11 mouse cellular contexts compared by ENCODE assay signal in the genomic region with DNA sequence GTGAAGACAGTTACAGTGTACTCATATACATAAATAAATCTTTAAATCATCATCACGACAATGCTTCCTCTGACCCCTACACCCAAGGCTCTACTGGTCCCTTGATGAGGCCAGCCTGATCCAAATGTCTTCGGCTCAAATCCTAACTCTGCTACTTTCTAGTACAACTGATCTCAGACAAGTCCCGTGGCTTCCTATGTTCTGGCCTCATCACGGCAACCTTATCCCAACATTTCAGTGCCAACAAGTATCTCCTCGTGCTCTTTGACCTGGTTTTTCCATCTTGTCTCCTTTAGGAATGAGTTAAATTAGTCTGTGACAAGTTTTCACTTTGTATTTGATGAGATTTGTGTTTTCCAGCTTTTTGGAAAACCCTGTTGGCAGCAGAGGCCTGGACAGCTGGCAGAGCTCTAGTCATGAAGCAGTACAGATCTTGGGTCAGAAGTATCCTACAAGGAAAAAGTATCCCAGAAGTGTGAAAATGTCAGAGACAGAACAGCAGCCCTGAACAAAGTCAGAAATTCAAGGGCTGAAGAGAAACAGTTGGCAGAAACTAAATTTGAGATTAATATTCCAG. TPM values are rescaled to one million over a fixed set of nuclear protein-coding genes. Genes with fewer than 3 reads are reported as not detected.
DNase-seq lines count a peak whose midpoint lies in the region; ATAC-seq and TF ChIP-seq lines count a peak whose summit lies in the region.
"Had no signal": no experiment of that assay in that cellular context is flagged by ENCODE, and none has a peak within 500 bp of the region (broad histone marks: within the 10 kb centered on the region; RNA-seq: fewer than 3 reads in every experiment).

No protein-coding gene starts in this region.

- peak overlapping the region; percentile 57 for H3K9ac ChIP-seq in CH12.LX (ENCODE audit: insufficient read depth, low read depth)
- no peak overlapping the region for H3K9ac ChIP-seq in heart, adult 2 months (ENCODE audit: low read depth, low read length)
- H3K9ac ChIP-seq in limb, embryonic 14.5 days (ENCODE audit: low read depth, low read length, severe bottlenecking), result no peak overlapping the region

- no peak for TF ChIP-seq POLR2A in CH12.LX (IDR thresholded peaks at IDR 0.05; ENCODE audit: low read depth, low read length)
- TF ChIP-seq POLR2A in heart, adult 2 months (IDR thresholded peaks at IDR 0.05; ENCODE audit: insufficient read depth, low read depth, low read length), result no peak
- no peak for TF ChIP-seq POLR2A in limb, embryonic 14.5 days (IDR thresholded peaks at IDR 0.05; ENCODE audit: borderline replicate concordance, extremely low read depth, insufficient read depth, insufficient read length)

- dilution Hi-C loops in CH12.LX (cut with MboI; ENCODE audit: extremely low pct_ligation_motif_present, extremely low pct_unique_long_range_greater_than_20kb, low sequenced_read_pairs), result no loop called here

- peak; percentile 94 for DNase-seq in heart, adult 11 months
- DNase-seq in heart, postnatal 25 days (ENCODE audit: low spot score), result no peak
- DNase-seq in CH12.LX (ENCODE audit: extremely low read depth) (no peak), MN1 (ENCODE audit: low spot score) (no peak)
- no peak for DNase-seq in heart, adult 2 months
- no peak for DNase-seq in limb, embryonic 14.5 days (ENCODE audit: low spot score)
- no peak for DNase-seq in adrenal gland, postnatal 10 days
- DNase-seq in gastrocnemius, postnatal 10 days, result no peak
- DNase-seq: cerebellum, adult 9-10 months; layer of hippocampus, adult 9-11 months; right cerebral cortex, postnatal 25 days had no signal

- H3K9me3 ChIP-seq in CH12.LX (replicated peaks; ENCODE audit: low read length), result no peaks in the 10 kb centered on the region
- H3K9me3 ChIP-seq in limb, embryonic 14.5 days (ENCODE audit: control insufficient read depth, low read length), result no peaks in the 10 kb centered on the region

- peak overlapping the region; percentile 51 for H3K4me2 ChIP-seq in CH12.LX (ENCODE audit: insufficient read depth, low read depth, poor library complexity, severe bottlenecking)
- H3K4me2 ChIP-seq in limb, embryonic 14.5 days (replicated peaks; ENCODE audit: low read depth, low read length, severe bottlenecking), result peak overlapping the region; percentile 32; the same call in 1 of the 2 replicates

- no peak for ATAC-seq in limb, embryonic 14.5 days (ENCODE audit: low FRiP score, low read depth)

- H3K79me2 ChIP-seq in CH12.LX (replicated peaks; ENCODE audit: control insufficient read depth, extremely low read depth, insufficient read depth, poor library complexity, severe bottlenecking), result peaks cover under 1% of the 10 kb centered on the region; the same call in 1 of the 2 replicates
- 0 out of 2 replicates have a peak, but pooled peaks cover 1% of the 10 kb centered on the region for H3K79me2 ChIP-seq in heart, adult 2 months (replicated peaks; ENCODE audit: control insufficient read depth, insufficient read depth, low read length)

- H3K27ac ChIP-seq in CH12.LX (ENCODE audit: insufficient read depth, low read depth), result no peak overlapping the region
- peak overlapping the region; percentile 62 for H3K27ac ChIP-seq in heart, adult 2 months
- peak overlapping the region; percentile 69 for H3K27ac ChIP-seq in limb, embryonic 14.5 days (replicated peaks; ENCODE audit: low read depth, low read length)

- no peak for TF ChIP-seq EP300 in CH12.LX (IDR thresholded peaks at IDR 0.05; ENCODE audit: low read length)
- TF ChIP-seq EP300 in heart, adult 2 months (IDR thresholded peaks at IDR 0.05; ENCODE audit: insufficient read depth, low read depth, low read length), result no peak

- no peak overlapping the region for H3K4me3 ChIP-seq in CH12.LX (replicated peaks in 1 of 3; ENCODE audit: low read depth in 2 of 3, low read length in 2 of 3, poor library complexity in 1 of 3)
- H3K4me3 ChIP-seq in heart, adult 2 months, result no peak overlapping the region
- no peak overlapping the region for H3K4me3 ChIP-seq in limb, embryonic 14.5 days (replicated peaks; ENCODE audit: low read length)

- in situ Hi-C loops in CH12.LX (cut with MboI; ENCODE audit: low pct_ligation_motif_present, low pct_unique_long_range_greater_than_20kb, low sequenced_read_pairs), result loop anchor here (5.0 to 10.0 kb wide), 2 partner anchors 38 to 54 kb away; partner anchors contain the start of gene Baz2a

- intact Hi-C loops in heart, postnatal 25 days (cut with DNase I), result loop anchor here (2.0 kb wide), 1 partner anchor 38 kb away; no protein-coding TSS in a partner anchor
- intact Hi-C loops in heart, adult 2 months (cut with DNase I), result loop anchor here (2.0 kb wide), 1 partner anchor 52 kb away; no protein-coding TSS in a partner anchor

- no peak for TF ChIP-seq CTCF in CH12.LX (conservative IDR thresholded peaks at IDR 0.05 in 1 of 2, IDR thresholded peaks at IDR 0.05 in 1 of 2; ENCODE audit: low read depth in 2 of 2, low read length in 2 of 2)
- no peak for TF ChIP-seq CTCF in heart, adult 2 months (IDR thresholded peaks at IDR 0.05)

- peaks cover 19 to 48% of the 10 kb centered on the region in 2 experiments for H3K36me3 ChIP-seq in CH12.LX (replicated peaks in 1 of 2; ENCODE audit: control insufficient read depth in 1 of 2, insufficient read depth in 1 of 2, low read length in 1 of 2)
- peaks cover 13% of the 10 kb centered on the region for H3K36me3 ChIP-seq in heart, adult 2 months (ENCODE audit: control insufficient read depth, insufficient read depth, low read length)
- H3K36me3 ChIP-seq in limb, embryonic 14.5 days (ENCODE audit: control insufficient read depth, insufficient read depth, low read length), result peaks cover 32% of the 10 kb centered on the region

- WGBS in heart, adult 2 months, result 52% methylated on average over 5 of the region's 5 CpGs
- 93% methylated on average over 5 of the region's 5 CpGs for WGBS in limb, embryonic 14.5 days

- TF ChIP-seq RAD21 in CH12.LX (IDR thresholded peaks at IDR 0.05; ENCODE audit: low read depth, low read length), result no peak

- H3K27me3 ChIP-seq in CH12.LX (replicated peaks), result no peaks in the 10 kb centered on the region
- no peaks in the 10 kb centered on the region for H3K27me3 ChIP-seq in heart, adult 2 months (ENCODE audit: control insufficient read depth, insufficient read depth, low read length)
- H3K27me3 ChIP-seq in limb, embryonic 14.5 days (ENCODE audit: control insufficient read depth, insufficient read depth, low read length), result no peaks in the 10 kb centered on the region

- H3K4me1 ChIP-seq in CH12.LX (ENCODE audit: control insufficient read depth in 1 of 2, insufficient read depth in 2 of 2), result peaks cover 0 to 16% of the 10 kb centered on the region in 2 experiments; a peak in 2 of 4 replicates
- H3K4me1 ChIP-seq in heart, adult 2 months (ENCODE audit: control insufficient read depth, insufficient read depth, low read length), result peaks cover 7% of the 10 kb centered on the region
- H3K4me1 ChIP-seq in limb, embryonic 14.5 days (ENCODE audit: control insufficient read depth, insufficient read depth, low read length), result peaks cover 7% of the 10 kb centered on the region

TF ChIP-seq in CH12.LX, 34 proteins besides CTCF, POLR2A, EP300 and RAD21 (continues in another document):
- TF ChIP-seq KAT2A (IDR thresholded peaks at IDR 0.05; ENCODE audit: insufficient replicate concordance, low read length) (no peak), NRF1 (IDR thresholded peaks at IDR 0.05; ENCODE audit: low read depth, low read length) (no peak), MEF2A (IDR thresholded peaks at IDR 0.05; ENCODE audit: borderline replicate concordance, low read depth, low read length) (no peak), MAZ (IDR thresholded peaks at IDR 0.05; ENCODE audit: low read depth, low read length) (no peak), MYC (IDR thresholded peaks at IDR 0.05; ENCODE audit: low read depth, low read length) (no peak), USF2 (conservative IDR thresholded peaks at IDR 0.05; ENCODE audit: low read depth, low read length) (no peak), ZKSCAN1 (IDR thresholded peaks at IDR 0.05; ENCODE audit: borderline replicate concordance, low read depth, low read length) (no peak), TBP (conservative IDR thresholded peaks at IDR 0.05; ENCODE audit: low read depth, low read length) (no peak), BHLHE40 (IDR thresholded peaks at IDR 0.05; ENCODE audit: low read depth, low read length) (no peak), ZMIZ1 (IDR thresholded peaks at IDR 0.05; ENCODE audit: low read depth, low read length) (no peak), JUN (IDR thresholded peaks at IDR 0.05; ENCODE audit: insufficient read depth, low read depth, low read length) (no peak)

RNA-seq across cellular contexts. Expression of gene Rbms2, which starts 31.2 kb away (rescaled TPM):
- 10 to 100 TPM; 82.2 to 88.4 TPM for total RNA-seq in heart, postnatal 25 days (2021)
- 9.4 and 9.8 TPM in 2 replicates for total RNA-seq in CH12.LX (2012; rRNA removed)
- 8.5 and 9.1 TPM in 2 replicates for total RNA-seq in CH12.LX (2014; rRNA removed)
- 36.6 and 48.2 TPM in 2 replicates for polyA plus RNA-seq in CH12.LX (2012; ENCODE audit: insufficient read length, low read depth)
- total RNA-seq in heart, adult 2 months (2021), result 10 to 100 TPM; 91.9 to 94.7 TPM
- polyA plus RNA-seq in heart, adult 2 months (2012; rRNA removed), result 98.4 and 108 TPM in 2 replicates
- 113 and 117 TPM in 2 replicates for polyA plus RNA-seq in limb, embryonic 14.5 days (2012; rRNA removed)
- polyA plus RNA-seq in limb, embryonic 14.5 days (2014; fragmentation: Nextera tagmentation; extraction: Ambion mirVana), result 33.8 and 35.9 TPM in 2 replicates
- total RNA-seq in adrenal gland, postnatal 10 days (2021), result 10 to 100 TPM; 65.3 to 74.8 TPM
- 10 to 100 TPM; 64.2 to 65.3 TPM for total RNA-seq in gastrocnemius, postnatal 10 days (2021)

RNA-seq across cellular contexts. Expression of gene Gls2, which starts 45.4 kb away (rescaled TPM):
- total RNA-seq in heart, postnatal 25 days (2021), result 1 to 10 TPM in 1 of 2 experiments, under 1 TPM in 1; 0.94 to 1.1 TPM
- total RNA-seq in CH12.LX (2012; rRNA removed), result 1.8 and 2.2 TPM in 2 replicates
- 1.9 and 2.0 TPM in 2 replicates for total RNA-seq in CH12.LX (2014; rRNA removed)
- polyA plus RNA-seq in CH12.LX (2012; ENCODE audit: insufficient read length, low read depth), result 0.86 and 1.8 TPM in 2 replicates
- total RNA-seq in heart, adult 2 months (2021), result under 1 TPM; 0.75 to 0.78 TPM
- 1.00 and 1.4 TPM in 2 replicates for polyA plus RNA-seq in heart, adult 2 months (2012; rRNA removed)
- polyA plus RNA-seq in limb, embryonic 14.5 days (2012; rRNA removed), result 4.8 and 5.8 TPM in 2 replicates
- polyA plus RNA-seq in limb, embryonic 14.5 days (2014; fragmentation: Nextera tagmentation; extraction: Ambion mirVana), result 2.0 and 2.5 TPM in 2 replicates
- 10 to 100 TPM; 12.8 to 22.3 TPM for total RNA-seq in adrenal gland, postnatal 10 days (2021)
- total RNA-seq in gastrocnemius, postnatal 10 days (2021), result 1 to 10 TPM; 1.1 to 1.4 TPM

RNA-seq across cellular contexts. Expression of gene Baz2a, which starts 57.5 kb away (rescaled TPM):
- total RNA-seq in heart, postnatal 25 days (2021), result 10 to 100 TPM; 20.0 to 24.4 TPM
- total RNA-seq in CH12.LX (2012; rRNA removed), result 11.8 and 12.8 TPM in 2 replicates
- 4.5 and 5.4 TPM in 2 replicates for total RNA-seq in CH12.LX (2014; rRNA removed)
- 29.5 and 34.0 TPM in 2 replicates for polyA plus RNA-seq in CH12.LX (2012; ENCODE audit: insufficient read length, low read depth)
- total RNA-seq in heart, adult 2 months (2021), result 10 to 100 TPM; 18.4 to 22.4 TPM
- polyA plus RNA-seq in heart, adult 2 months (2012; rRNA removed), result 15.5 and 23.7 TPM in 2 replicates
- 28.3 and 31.1 TPM in 2 replicates for polyA plus RNA-seq in limb, embryonic 14.5 days (2012; rRNA removed)
- polyA plus RNA-seq in limb, embryonic 14.5 days (2014; fragmentation: Nextera tagmentation; extraction: Ambion mirVana), result 17.5 and 18.2 TPM in 2 replicates
- 10 to 100 TPM; 37.1 to 51.9 TPM for total RNA-seq in adrenal gland, postnatal 10 days (2021)
- 10 to 100 TPM; 16.1 to 22.7 TPM for total RNA-seq in gastrocnemius, postnatal 10 days (2021)

Comparison
In these comparisons a context has a peak if more than half of its experiments do, and no peak if none do; other contexts are left out.
1. RNA of gene Rbms2, which starts 31.2 kb away (total RNA-seq): 91.9 to 94.7 TPM in heart, adult 2 months, 82.2 to 88.4 TPM in heart, postnatal 25 days, 65.3 to 74.8 TPM in adrenal gland, postnatal 10 days and 64.2 to 65.3 TPM in gastrocnemius, postnatal 10 days; 8.5 to 9.8 TPM in CH12.LX; every median in the first group is over 4 times any median in the second.
2. RNA of gene Gls2, which starts 45.4 kb away (total RNA-seq): 12.8 to 22.3 TPM in adrenal gland, postnatal 10 days; 1.8 to 2.2 TPM in CH12.LX, 1.1 to 1.4 TPM in gastrocnemius, postnatal 10 days, 0.94 to 1.1 TPM in heart, postnatal 25 days and 0.75 to 0.78 TPM in heart, adult 2 months; every median in the first group is over 4 times any median in the second.